Mouse (Mus musculus) right cerebral cortex, adult 18-20 months (tissue): ENCODE data around the gene Cacng6.
A peak's percentile ranks its signal among the peaks of the same experiment; 100 is the strongest.

ENCODE experiments used
- DNase-seq: peaks from one replicate; pipeline ENCODE4 v3.0.0; 2022; ENCODE audit warnings: mixed read lengths

Cacng6 gene

DNA sequence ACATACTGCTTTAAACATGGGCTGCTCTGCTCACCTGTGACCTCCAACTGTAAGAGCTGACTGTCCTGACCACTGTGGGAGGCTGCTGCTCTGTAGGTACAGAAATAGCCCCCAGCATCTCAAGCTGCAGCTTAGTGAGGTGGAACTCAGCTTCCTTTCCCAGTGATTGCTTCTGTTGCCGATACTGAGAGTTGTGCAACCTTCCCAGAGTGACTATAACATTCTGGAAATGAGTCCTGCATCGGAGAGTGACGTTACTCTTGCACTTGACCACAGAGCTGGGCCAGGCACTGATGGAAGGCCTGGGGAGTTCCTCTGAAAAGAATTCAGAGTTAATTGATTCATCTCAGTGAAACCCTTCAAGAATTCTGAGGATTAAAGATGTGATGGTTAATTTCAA lies 48.8 kb downstream of the Cacng6 start:
- no peak for DNase-seq

DNA sequence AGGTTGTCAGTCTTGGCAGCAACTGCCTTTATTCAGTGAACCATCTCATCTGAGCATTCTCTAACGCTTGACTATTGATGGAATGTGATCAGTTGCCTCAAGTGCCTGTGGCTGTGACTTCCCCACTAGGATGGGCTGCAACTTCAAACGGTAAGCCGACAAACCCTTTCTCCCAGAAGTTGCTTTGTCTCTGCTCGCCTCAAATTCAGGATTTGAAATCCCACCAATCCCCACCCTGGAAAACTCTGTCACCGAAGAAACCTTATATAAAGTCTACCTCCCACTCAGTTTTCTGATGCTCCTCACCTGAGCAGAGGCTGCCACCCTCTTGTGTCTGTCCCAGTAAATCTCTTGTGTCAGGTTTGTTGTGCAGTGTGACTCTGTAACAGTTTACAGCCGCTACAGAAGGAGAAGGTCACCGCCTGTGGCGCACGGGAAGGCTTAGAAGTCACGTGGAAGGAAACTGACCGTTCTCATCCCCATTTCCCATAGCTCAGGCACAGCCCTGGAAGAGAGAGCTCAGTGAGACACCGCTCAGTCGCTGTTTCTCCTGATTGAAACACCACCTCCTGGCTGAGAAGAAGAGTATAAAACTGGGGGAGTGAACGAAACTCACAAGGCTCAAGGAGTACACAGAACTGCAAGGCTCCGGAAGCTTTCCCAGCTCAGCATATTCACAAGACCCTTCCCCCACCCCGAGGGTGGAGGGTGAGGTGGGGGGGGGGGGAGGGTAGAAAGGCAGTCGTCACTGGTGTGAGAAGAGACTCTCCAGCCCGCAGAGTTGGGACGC lies 50.5 kb downstream of the Cacng6 start:
- DNase-seq: no peak

DNA sequence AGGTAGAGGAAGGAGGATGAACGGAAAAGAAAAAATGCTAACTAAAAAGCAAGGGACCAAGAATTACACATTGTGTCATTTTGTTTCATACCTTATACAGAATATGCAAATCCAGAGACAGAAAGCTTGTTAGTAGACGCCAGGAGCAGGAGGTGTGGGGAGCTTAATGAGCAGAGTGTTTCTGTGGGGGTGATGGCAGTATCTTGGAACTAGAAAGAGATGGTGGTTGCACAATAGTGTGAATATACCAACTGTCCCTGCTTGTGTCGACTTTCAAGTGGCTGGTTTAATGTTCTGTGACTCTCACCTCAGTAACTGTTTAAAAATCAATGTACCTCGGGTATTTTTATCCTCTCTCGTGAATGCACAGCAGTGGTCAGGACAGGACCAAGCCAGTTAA lies 52.7 kb downstream of the Cacng6 start:
- DNase-seq: peak; percentile 57

DNA sequence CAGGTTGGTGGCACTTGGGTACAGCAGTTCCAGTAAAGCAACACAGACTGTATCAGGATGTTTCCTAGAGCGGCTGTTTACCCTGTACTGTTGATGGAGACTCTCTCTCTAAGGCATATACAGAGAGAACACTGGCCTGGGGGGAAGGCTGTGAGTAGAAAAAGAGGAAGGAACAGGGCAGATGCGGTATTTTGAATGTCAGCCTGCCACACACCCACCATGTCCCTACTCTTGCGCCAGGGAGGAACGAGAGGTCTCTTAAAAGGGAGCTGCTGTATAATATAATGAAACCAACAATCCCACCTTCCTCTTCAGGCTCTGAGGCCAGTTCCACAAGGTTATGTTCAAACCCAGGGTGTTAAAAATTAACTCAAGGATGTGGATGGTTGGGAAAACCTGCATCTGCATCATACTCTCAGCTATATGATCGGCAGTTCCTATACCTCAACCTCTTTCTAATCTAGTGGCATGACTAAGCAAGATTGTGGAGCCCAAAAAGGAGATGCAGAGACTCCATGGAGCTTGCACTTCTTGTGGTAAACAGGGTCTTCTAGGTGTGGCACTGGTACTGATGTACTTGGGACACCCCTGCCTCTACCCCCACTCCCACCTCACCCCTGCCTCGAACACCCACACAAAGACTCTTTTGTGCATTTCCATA lies 58.1 kb downstream of the Cacng6 start:
- no peak for DNase-seq
